Mouse (Mus musculus): ENCODE measurements at regions not wholly inside any gene's neighbourhood (a gene's known extent, or its start where the extent isn't known, plus 50 kb on each side); places are given as distances from the start of the nearest gene placed in this dataset.

GRCm38 (mm10) chr5:51624400-51624799 is 56.9 kb upstream of the Ppargc1a start:
- no peak overlapping the region for H3K9ac ChIP-seq (ENCODE audit: low read length)
- H3K27ac ChIP-seq (ENCODE audit: low read length): no peak overlapping the region
- no peaks in the 10 kb centered on the region for H3K36me3 ChIP-seq (ENCODE audit: control insufficient read depth, insufficient read depth, low read length)
- no peaks in the 10 kb centered on the region for H3K9me3 ChIP-seq (replicated peaks; ENCODE audit: control insufficient read depth, low read length)
- H3K4me2 ChIP-seq (ENCODE audit: low read depth, low read length): no peak overlapping the region
- H3K4me3 ChIP-seq (replicated peaks; ENCODE audit: low read length): no peak overlapping the region
- H3K4me1 ChIP-seq (ENCODE audit: control insufficient read depth, insufficient read depth, low read length): no peaks in the 10 kb centered on the region
- H3K27me3 ChIP-seq (ENCODE audit: control insufficient read depth, insufficient read depth, low read length): no peaks in the 10 kb centered on the region
- WGBS: 55% methylated on average over 5 of the region's 5 CpGs
- no peak for ATAC-seq (ENCODE audit: insufficient read depth, low FRiP score)

Data from stomach, embryonic 16.5 days (tissue).